Mouse (Mus musculus) gastrocnemius, adult 8-10 months (tissue): ENCODE results near the gene Gpr19. TPM values are rescaled to one million over a fixed set of nuclear protein-coding genes. Genes with fewer than 3 reads are reported as not detected.

ENCODE experiments used
- DNase-seq, 2 experiments: peaks; one replicate each; pipeline ENCODE4 v3.0.0; 2022; ENCODE audit warnings: low spot score in 2 of 2
- total RNA-seq, 4 experiments: library from RNA; stranded (reverse); gene quantifications; 2 replicates each; pipeline ENCODE4 v1.2.4; 2022

The Gpr19 gene
- total RNA-seq, 4 experiments from 2014 or later: 3.6 to 5.4 (median 4.7) TPM

- DNase-seq: no peak
Measured at GRCm38 (mm10) chr6:134923670-134924069, 25.3 kb upstream of the Gpr19 start.

- no peak for DNase-seq
Measured at GRCm38 (mm10) chr6:134922511-134923195, 24.3 kb upstream of the Gpr19 start.

- no peak for DNase-seq
Measured at GRCm38 (mm10) chr6:134921695-134922510, 23.5 kb upstream of the Gpr19 start.

- peak; percentile 27 to 57 for DNase-seq
Measured at GRCm38 (mm10) chr6:134921014-134921694, 22.8 kb upstream of the Gpr19 start.

GRCm38 (mm10) chr6:134920190-134921013 lies 22.0 kb upstream of the Gpr19 start, which contains the start of gene Cdkn1b:
TSS of gene Cdkn1b (plus strand) at chr6:134920401.
- DNase-seq: peak; percentile 89 to 94

GRCm38 (mm10) chr6:134919511-134920189 lies 21.3 kb upstream of the Gpr19 start:
- no peak for DNase-seq

- DNase-seq: no peak
Measured at GRCm38 (mm10) chr6:134918769-134919168, 20.4 kb upstream of the Gpr19 start.

GRCm38 (mm10) chr6:134917087-134917486 lies 18.7 kb upstream of the Gpr19 start:
- peak; percentile 52 to 56 for DNase-seq

GRCm38 (mm10) chr6:134916641-134917040 lies 18.3 kb upstream of the Gpr19 start:
- DNase-seq: no peak

- no peak for DNase-seq
Measured at GRCm38 (mm10) chr6:134914523-134914922, 16.1 kb upstream of the Gpr19 start.

GRCm38 (mm10) chr6:134905811-134906210 lies 7.4 kb upstream of the Gpr19 start:
- no peak for DNase-seq

- DNase-seq: no peak
Measured at GRCm38 (mm10) chr6:134903891-134904884, 5.8 kb upstream of the Gpr19 start.

- no peak for DNase-seq
Measured at GRCm38 (mm10) chr6:134903368-134903767, 5.0 kb upstream of the Gpr19 start.

GRCm38 (mm10) chr6:134897443-134898094 lies 809 bp downstream of the Gpr19 start:
- peak; percentile 95 for DNase-seq

GRCm38 (mm10) chr6:134896570-134897436 lies 1.6 kb downstream of the Gpr19 start:
- DNase-seq: no peak

GRCm38 (mm10) chr6:134890436-134890835 lies 7.9 kb downstream of the Gpr19 start:
- no peak for DNase-seq

- DNase-seq: no peak
Measured at GRCm38 (mm10) chr6:134889763-134890162, 8.6 kb downstream of the Gpr19 start.

- no peak for DNase-seq
Measured at GRCm38 (mm10) chr6:134888563-134889017, 9.8 kb downstream of the Gpr19 start.
